Mouse (Mus musculus) cerebellum, adult 18-20 months (tissue): Measurements from ENCODE around the gene 2310033P09Rik.

ENCODE experiments used
- DNase-seq, 2 experiments: peaks; one replicate each; pipeline ENCODE4 v3.0.0; 2021

2310033P09Rik gene

DNA sequence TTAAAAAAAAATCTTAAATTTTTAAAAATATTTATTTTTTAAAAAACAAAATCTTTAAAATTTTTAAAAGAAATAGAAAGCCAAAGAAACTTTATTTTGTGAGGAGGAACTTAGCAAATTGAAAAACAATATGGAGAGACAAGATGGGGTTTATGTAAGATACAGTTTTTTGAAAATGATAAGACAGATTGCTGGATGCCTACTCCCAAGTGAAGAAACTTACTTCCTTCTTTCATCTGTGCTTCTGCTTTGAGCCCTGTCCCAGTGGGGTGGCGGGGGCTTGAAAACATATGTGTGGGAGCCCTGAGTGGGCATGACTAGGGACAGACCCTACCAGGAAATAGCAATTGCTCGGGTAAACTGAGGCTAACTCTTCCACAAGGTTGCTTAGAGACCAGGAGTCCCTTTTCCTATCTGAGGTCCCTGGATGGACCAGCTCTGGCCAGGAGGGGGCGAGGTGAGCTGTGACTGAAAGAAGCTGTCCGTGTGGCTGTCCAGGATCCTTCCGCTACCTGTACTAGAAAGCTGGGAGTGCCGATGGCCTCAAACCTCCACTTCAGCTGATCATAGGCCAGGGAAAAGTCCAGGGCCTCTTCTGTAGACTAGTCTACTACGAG, 22.1 kb downstream of the 2310033P09Rik start:
- DNase-seq: peak; percentile 70 to 73

- DNase-seq: no peak
Observed at GRCm38 (mm10) chr11:59232797-59233196, 24.7 kb downstream of the 2310033P09Rik start.

DNA sequence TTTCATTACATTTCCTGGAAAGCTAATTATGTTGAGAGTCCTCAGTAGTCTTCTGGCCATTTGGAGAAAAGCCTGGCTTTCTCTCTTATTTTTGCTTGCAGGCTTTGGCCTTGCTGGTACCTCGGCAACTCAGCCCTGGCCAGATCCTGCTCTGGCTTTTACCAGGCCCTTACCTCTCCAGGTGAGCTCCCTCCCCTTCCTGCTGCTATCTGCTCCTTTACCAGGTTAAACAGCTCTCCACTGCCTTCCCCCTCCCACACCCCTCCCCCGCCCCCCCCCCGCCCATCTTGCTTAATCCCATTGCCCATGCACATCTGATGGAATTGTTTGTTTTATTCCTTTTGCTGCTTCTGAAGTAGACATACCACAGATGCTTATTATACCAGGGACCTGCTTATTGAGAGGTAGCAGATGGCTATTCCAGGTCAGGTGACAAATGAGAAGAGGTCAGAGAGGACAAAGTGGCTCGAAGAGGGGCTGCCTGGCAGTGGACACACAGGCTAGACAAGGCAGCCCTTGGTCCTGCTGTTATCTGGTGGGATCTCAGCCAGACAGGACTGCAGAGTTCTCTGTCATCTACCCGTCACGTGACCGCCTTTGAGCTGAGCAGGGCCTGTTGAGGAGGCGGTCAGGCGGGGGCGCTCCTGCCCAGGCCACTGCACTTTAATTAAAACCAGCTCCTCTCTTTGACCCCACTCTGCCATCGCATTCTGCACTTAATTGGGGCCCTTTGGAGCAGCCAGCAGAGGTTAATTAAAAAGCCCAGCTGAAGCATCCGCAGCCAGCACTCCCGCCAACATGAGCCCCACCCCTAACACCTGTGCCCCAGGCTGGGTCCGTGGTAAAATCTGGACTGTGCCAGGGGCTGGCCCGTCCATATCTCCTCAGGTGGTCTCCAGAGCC, 30.7 kb downstream of the 2310033P09Rik start:
- DNase-seq: peak; percentile 84 to 86

GRCm38 (mm10) chr11:59239428-59239785, 31.3 kb downstream of the 2310033P09Rik start:
- no peak for DNase-seq

- DNase-seq: no peak
Observed at GRCm38 (mm10) chr11:59239796-59240195, 31.7 kb downstream of the 2310033P09Rik start.

GRCm38 (mm10) chr11:59241841-59242240, 33.7 kb downstream of the 2310033P09Rik start:
- DNase-seq: no peak

DNA sequence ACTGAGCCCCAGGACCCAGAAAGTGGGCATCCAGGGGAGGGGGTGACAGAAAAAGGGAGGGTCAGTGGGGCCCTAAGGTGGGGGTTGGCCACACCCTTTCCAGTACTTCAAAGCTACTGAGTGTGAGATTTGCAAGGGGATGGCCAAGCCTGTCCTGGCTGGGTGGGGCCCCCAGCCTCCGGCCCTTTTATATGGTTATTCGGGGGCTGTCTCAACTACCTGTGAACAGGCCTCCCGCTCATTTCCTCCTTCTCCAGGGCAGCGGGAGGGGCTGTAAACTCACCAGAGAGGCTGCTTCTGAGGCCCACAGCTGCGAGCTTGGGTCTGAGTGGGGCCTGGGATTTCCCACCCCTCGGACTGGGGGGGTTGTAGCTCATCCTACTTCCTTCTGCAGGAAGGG, 35.7 kb downstream of the 2310033P09Rik start:
- no peak for DNase-seq

DNA sequence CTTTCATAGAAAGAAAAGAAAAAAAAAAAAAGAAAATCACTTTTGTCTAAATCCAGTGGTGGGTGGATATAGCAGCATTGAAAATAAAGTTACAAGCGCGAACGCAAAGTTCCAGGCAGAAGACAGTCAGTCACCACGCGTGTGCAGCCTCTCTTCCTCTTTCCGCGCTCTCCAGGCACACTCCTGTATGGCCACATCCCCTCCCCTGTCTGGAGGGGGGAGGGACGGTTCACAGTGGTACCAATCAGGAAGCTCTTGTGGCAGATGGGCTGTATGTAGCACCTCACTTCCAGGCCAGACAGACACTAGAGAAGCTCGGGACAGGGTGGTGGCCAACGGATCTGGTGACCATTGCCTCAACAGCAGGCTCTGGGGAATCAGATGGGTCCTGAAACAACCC, 40.0 kb downstream of the 2310033P09Rik start:
- DNase-seq: no peak

DNA sequence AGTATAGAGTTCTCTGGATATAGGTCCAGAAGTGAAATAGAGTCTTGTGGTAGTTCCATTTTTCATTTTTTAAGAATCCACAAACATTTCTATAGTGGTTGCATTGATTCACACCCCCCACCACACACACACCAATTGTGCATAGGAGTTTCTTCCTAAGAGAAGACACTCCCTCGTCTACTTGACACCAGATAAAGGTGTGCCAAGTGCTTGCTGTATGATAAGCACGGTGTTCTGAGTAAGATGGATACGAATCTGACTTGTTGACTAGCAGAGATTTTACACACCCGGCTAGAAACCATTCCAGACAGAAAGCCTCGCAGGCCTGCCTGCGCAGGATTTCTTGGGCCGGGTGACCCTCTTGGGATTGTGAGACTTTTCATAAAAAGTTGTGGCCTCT, 51.5 kb downstream of the 2310033P09Rik start:
- no peak for DNase-seq
